Mouse (Mus musculus): ENCODE results near the gene Cped1. TPM values are rescaled to one million over a fixed set of nuclear protein-coding genes. Genes with fewer than 3 reads are reported as not detected.

The Cped1 gene
- polyA plus RNA-seq (2014; fragmentation: Nextera tagmentation; extraction: Ambion mirVana), result 10.1 and 10.4 TPM in 2 replicates

- peak within 1 kb of the TSS; percentile 61 for H3K4me2 ChIP-seq (ENCODE audit: low read depth)
- ATAC-seq (ENCODE audit: insufficient read depth, low FRiP score, low TSS enrichment) (peak; percentile 76), DNase-seq (ENCODE audit: low spot score) (peak; percentile 73)
- peaks cover 15% of the 10 kb centered on the region for H3K27me3 ChIP-seq (ENCODE audit: control insufficient read depth, insufficient read depth, low read length)
- no peak within 1 kb of the TSS for H3K27ac ChIP-seq (ENCODE audit: low read depth, low read length)
- H3K9ac ChIP-seq (ENCODE audit: low read length), result peak within 1 kb of the TSS; percentile 47
- no peaks in the 10 kb centered on the region for H3K36me3 ChIP-seq (ENCODE audit: control insufficient read depth, insufficient read depth, low read length)
- H3K4me1 ChIP-seq (ENCODE audit: control insufficient read depth, insufficient read depth, low read length), result no peaks in the 10 kb centered on the region; the same call in 1 of the 2 replicates
- under 1% methylated on average over 38 of the region's 38 CpGs for WGBS
- H3K4me3 ChIP-seq (ENCODE audit: low read depth, low read length), result peak within 1 kb of the TSS; percentile 41
- H3K9me3 ChIP-seq (ENCODE audit: control insufficient read depth, low read length), result no peaks in the 10 kb centered on the region
Observed at GRCm38 (mm10) chr6:21985732-21986540, at the start of gene Cped1. TSS of gene Cped1 (plus strand) at chr6:21985916.

GRCm38 (mm10) chr6:21937981-21938635, 47.6 kb upstream of the Cped1 start:
- no peak overlapping the region for H3K4me2 ChIP-seq (ENCODE audit: low read depth)
- H3K27me3 ChIP-seq (ENCODE audit: control insufficient read depth, insufficient read depth, low read length), result no peaks in the 10 kb centered on the region
- no peak overlapping the region for H3K4me3 ChIP-seq (ENCODE audit: low read depth, low read length)
- no peaks in the 10 kb centered on the region for H3K9me3 ChIP-seq (ENCODE audit: control insufficient read depth, low read length)
- DNase-seq (ENCODE audit: low spot score) (no peak), ATAC-seq (ENCODE audit: insufficient read depth, low FRiP score, low TSS enrichment) (no peak)
- no peaks in the 10 kb centered on the region for H3K4me1 ChIP-seq (ENCODE audit: control insufficient read depth, insufficient read depth, low read length)
- WGBS, result 80% methylated on average over 4 of the region's 4 CpGs
- no peak overlapping the region for H3K27ac ChIP-seq (ENCODE audit: low read depth, low read length)
- H3K36me3 ChIP-seq (ENCODE audit: control insufficient read depth, insufficient read depth, low read length), result no peaks in the 10 kb centered on the region
- H3K9ac ChIP-seq (ENCODE audit: low read length), result no peak overlapping the region

- DNase-seq (ENCODE audit: low spot score) (peak; percentile 96), ATAC-seq (ENCODE audit: insufficient read depth, low FRiP score, low TSS enrichment) (peak; percentile 98)
- Histone ChIP-seq H3K36me3 (ENCODE audit: control insufficient read depth, insufficient read depth, low read length) (no peaks in the 10 kb centered on the region), H3K4me3 (ENCODE audit: low read depth, low read length) (peak within 1 kb of the TSS; percentile 75), H3K4me1 (ENCODE audit: control insufficient read depth, insufficient read depth, low read length) (peaks cover 5% of the 10 kb centered on the region; the same call in 1 of the 2 replicates), H3K27ac (ENCODE audit: low read depth, low read length) (peak within 1 kb of the TSS; percentile 95), H3K9ac (ENCODE audit: low read length) (peak within 1 kb of the TSS; percentile 88), H3K9me3 (ENCODE audit: control insufficient read depth, low read length) (no peaks in the 10 kb centered on the region), H3K27me3 (ENCODE audit: control insufficient read depth, insufficient read depth, low read length) (no peaks in the 10 kb centered on the region), H3K4me2 (ENCODE audit: low read depth) (peak within 1 kb of the TSS; percentile 59)
- WGBS, result 0% methylated on average over 35 of the region's 35 CpGs
Observed at GRCm38 (mm10) chr6:21949226-21949731, 36.4 kb upstream of the Cped1 start, which contains the start of gene Ing3. TSS of gene Ing3 (plus strand) at chr6:21949571.

GRCm38 (mm10) chr6:21949771-21950448, 35.8 kb upstream of the Cped1 start:
- ATAC-seq (ENCODE audit: insufficient read depth, low FRiP score, low TSS enrichment) (peak; percentile 96), DNase-seq (ENCODE audit: low spot score) (peak; percentile 95)
- H3K4me3 ChIP-seq (ENCODE audit: low read depth, low read length), result peak overlapping the region; percentile 75
- peak overlapping the region; percentile 59 for H3K4me2 ChIP-seq (ENCODE audit: low read depth)
- peak overlapping the region; percentile 95 for H3K27ac ChIP-seq (ENCODE audit: low read depth, low read length)
- peaks cover 5% of the 10 kb centered on the region; the same call in 1 of the 2 replicates for H3K4me1 ChIP-seq (ENCODE audit: control insufficient read depth, insufficient read depth, low read length)
- H3K9ac ChIP-seq (ENCODE audit: low read length), result peak overlapping the region; percentile 88
- H3K36me3 ChIP-seq (ENCODE audit: control insufficient read depth, insufficient read depth, low read length), result no peaks in the 10 kb centered on the region
- no peaks in the 10 kb centered on the region for H3K27me3 ChIP-seq (ENCODE audit: control insufficient read depth, insufficient read depth, low read length)
- no peaks in the 10 kb centered on the region for H3K9me3 ChIP-seq (ENCODE audit: control insufficient read depth, low read length)
- WGBS, result under 1% methylated on average over 58 of the region's 68 CpGs

- Histone ChIP-seq H3K27me3 (ENCODE audit: control insufficient read depth, insufficient read depth, low read length) (no peaks in the 10 kb centered on the region), H3K9me3 (ENCODE audit: control insufficient read depth, low read length) (no peaks in the 10 kb centered on the region), H3K27ac (ENCODE audit: low read depth, low read length) (no peak overlapping the region), H3K4me1 (ENCODE audit: control insufficient read depth, insufficient read depth, low read length) (peaks cover 5% of the 10 kb centered on the region; the same call in 1 of the 2 replicates), H3K4me3 (ENCODE audit: low read depth, low read length) (peak overlapping the region; percentile 75), H3K4me2 (ENCODE audit: low read depth) (peak overlapping the region; percentile 59), H3K9ac (ENCODE audit: low read length) (peak overlapping the region; percentile 88; the same call in 1 of the 2 replicates), H3K36me3 (ENCODE audit: control insufficient read depth, insufficient read depth, low read length) (no peaks in the 10 kb centered on the region)
- 82% methylated on average over 2 of the region's 2 CpGs for WGBS
- DNase-seq (ENCODE audit: low spot score), result no peak
- no peak for ATAC-seq (ENCODE audit: insufficient read depth, low FRiP score, low TSS enrichment)
Observed at GRCm38 (mm10) chr6:21950676-21951075, 35.0 kb upstream of the Cped1 start.

- DNase-seq (ENCODE audit: low spot score), result no peak
Observed at GRCm38 (mm10) chr6:21955468-21955867, 30.2 kb upstream of the Cped1 start.

GRCm38 (mm10) chr6:21958922-21959321, 26.8 kb upstream of the Cped1 start:
- 82% methylated on average over 4 of the region's 4 CpGs for WGBS
- Histone ChIP-seq H3K9ac (ENCODE audit: low read length) (no peak overlapping the region), H3K4me1 (ENCODE audit: control insufficient read depth, insufficient read depth, low read length) (no peaks in the 10 kb centered on the region), H3K27me3 (ENCODE audit: control insufficient read depth, insufficient read depth, low read length) (no peaks in the 10 kb centered on the region), H3K36me3 (ENCODE audit: control insufficient read depth, insufficient read depth, low read length) (no peaks in the 10 kb centered on the region), H3K9me3 (ENCODE audit: control insufficient read depth, low read length) (no peaks in the 10 kb centered on the region), H3K4me2 (ENCODE audit: low read depth) (no peak overlapping the region), H3K27ac (ENCODE audit: low read depth, low read length) (no peak overlapping the region), H3K4me3 (ENCODE audit: low read depth, low read length) (no peak overlapping the region)
- no peak for DNase-seq (ENCODE audit: low spot score)
- no peak for ATAC-seq (ENCODE audit: insufficient read depth, low FRiP score, low TSS enrichment)

More at GRCm38 (mm10) chr6:21955468-21955867, 30.2 kb upstream of the Cped1 start:
- no peak overlapping the region for H3K27ac ChIP-seq (ENCODE audit: low read depth, low read length)
- peaks cover 4% of the 10 kb centered on the region; the same call in 1 of the 2 replicates for H3K4me1 ChIP-seq (ENCODE audit: control insufficient read depth, insufficient read depth, low read length)
- H3K27me3 ChIP-seq (ENCODE audit: control insufficient read depth, insufficient read depth, low read length), result no peaks in the 10 kb centered on the region
- no peak for ATAC-seq (ENCODE audit: insufficient read depth, low FRiP score, low TSS enrichment)
- H3K9ac ChIP-seq (ENCODE audit: low read length), result no peak overlapping the region
- H3K36me3 ChIP-seq (ENCODE audit: control insufficient read depth, insufficient read depth, low read length), result no peaks in the 10 kb centered on the region
- 90% methylated on average over 4 of the region's 4 CpGs for WGBS
- no peak overlapping the region for H3K4me3 ChIP-seq (ENCODE audit: low read depth, low read length)
- H3K4me2 ChIP-seq (ENCODE audit: low read depth), result no peak overlapping the region
- H3K9me3 ChIP-seq (ENCODE audit: control insufficient read depth, low read length), result no peaks in the 10 kb centered on the region

- H3K27me3 ChIP-seq (ENCODE audit: control insufficient read depth, insufficient read depth, low read length), result no peaks in the 10 kb centered on the region
- H3K4me3 ChIP-seq (ENCODE audit: low read depth, low read length), result no peak overlapping the region
- H3K4me2 ChIP-seq (ENCODE audit: low read depth), result no peak overlapping the region
- H3K9ac ChIP-seq (ENCODE audit: low read length), result no peak overlapping the region
- no peaks in the 10 kb centered on the region for H3K4me1 ChIP-seq (ENCODE audit: control insufficient read depth, insufficient read depth, low read length)
- DNase-seq (ENCODE audit: low spot score) (no peak), ATAC-seq (ENCODE audit: insufficient read depth, low FRiP score, low TSS enrichment) (no peak)
- no peak overlapping the region for H3K27ac ChIP-seq (ENCODE audit: low read depth, low read length)
- WGBS, result 94% methylated on average over 5 of the region's 5 CpGs
- H3K36me3 ChIP-seq (ENCODE audit: control insufficient read depth, insufficient read depth, low read length), result no peaks in the 10 kb centered on the region
- no peaks in the 10 kb centered on the region for H3K9me3 ChIP-seq (ENCODE audit: control insufficient read depth, low read length)
Observed at GRCm38 (mm10) chr6:21959909-21960308, 25.8 kb upstream of the Cped1 start.
